Mouse (Mus musculus): ENCODE measurements around the gene Ak2. TPM values are rescaled to one million over a fixed set of nuclear protein-coding genes. Genes with fewer than 3 reads are reported as not detected.

Gene Ak2
- polyA plus RNA-seq, 1 experiment from 2014 or later: 552 TPM

DNA sequence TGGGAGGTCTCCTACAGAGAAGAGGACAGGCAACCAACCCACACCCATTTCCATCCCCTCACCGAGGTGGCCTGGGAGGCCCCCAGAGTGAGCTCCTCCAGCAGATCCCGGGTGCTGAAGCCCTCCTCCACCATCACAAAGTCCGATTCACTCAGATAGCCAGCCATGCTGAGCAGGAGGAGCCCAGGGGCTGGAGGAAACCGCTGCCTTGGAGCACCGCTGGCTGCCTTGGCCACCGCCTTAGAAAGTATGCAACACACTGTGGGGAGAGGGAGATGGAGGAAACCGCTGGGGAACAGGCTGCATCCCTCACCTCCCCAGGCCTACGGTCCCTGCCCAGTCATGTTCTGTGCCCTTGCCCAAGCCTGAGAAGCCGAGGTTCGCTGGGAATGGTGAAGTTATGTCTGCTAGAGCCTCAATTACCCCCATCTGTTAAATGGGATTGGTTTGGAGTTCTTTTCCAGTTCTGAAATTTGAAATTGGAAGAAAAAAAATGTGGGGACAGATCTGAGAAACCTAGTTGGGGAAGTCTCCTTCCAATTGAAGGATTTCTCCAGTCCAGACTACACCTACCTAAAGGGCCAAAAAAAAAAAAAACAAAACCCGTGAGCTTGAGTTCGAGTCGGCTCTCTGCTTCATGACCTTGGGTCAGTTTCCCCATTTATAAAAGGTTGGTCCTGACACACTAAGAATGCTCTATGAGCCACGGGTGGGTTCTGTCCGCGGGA is 30.3 kb upstream of the Ak2 start:
- no peaks in the 10 kb centered on the region for H3K36me3 ChIP-seq (ENCODE audit: control insufficient read depth, insufficient read depth)
- 0 out of 2 replicates have a peak, but pooled peaks cover 2% of the 10 kb centered on the region for H3K4me1 ChIP-seq (replicated peaks; ENCODE audit: control insufficient read depth, insufficient read depth, low read length)
- H3K9ac ChIP-seq (ENCODE audit: low read depth, low read length): peak overlapping the region; percentile 52
- WGBS: 14% methylated on average over 16 of the region's 16 CpGs
- no peak for ATAC-seq
- peak overlapping the region; percentile 85 for H3K4me2 ChIP-seq (replicated peaks; ENCODE audit: low read depth)
- no peak for TF ChIP-seq CTCF (IDR thresholded peaks at IDR 0.05; ENCODE audit: low read depth)
- 0 out of 2 replicates have a peak, but pooled peaks cover 2% of the 10 kb centered on the region for H3K27me3 ChIP-seq (replicated peaks; ENCODE audit: control insufficient read depth, insufficient read depth, low read length)
- H3K4me3 ChIP-seq (ENCODE audit: low read depth, low read length): peak overlapping the region; percentile 72
- H3K9me3 ChIP-seq (ENCODE audit: control insufficient read depth): no peaks in the 10 kb centered on the region
- H3K27ac ChIP-seq (ENCODE audit: low read depth, low read length): no peak overlapping the region

DNA sequence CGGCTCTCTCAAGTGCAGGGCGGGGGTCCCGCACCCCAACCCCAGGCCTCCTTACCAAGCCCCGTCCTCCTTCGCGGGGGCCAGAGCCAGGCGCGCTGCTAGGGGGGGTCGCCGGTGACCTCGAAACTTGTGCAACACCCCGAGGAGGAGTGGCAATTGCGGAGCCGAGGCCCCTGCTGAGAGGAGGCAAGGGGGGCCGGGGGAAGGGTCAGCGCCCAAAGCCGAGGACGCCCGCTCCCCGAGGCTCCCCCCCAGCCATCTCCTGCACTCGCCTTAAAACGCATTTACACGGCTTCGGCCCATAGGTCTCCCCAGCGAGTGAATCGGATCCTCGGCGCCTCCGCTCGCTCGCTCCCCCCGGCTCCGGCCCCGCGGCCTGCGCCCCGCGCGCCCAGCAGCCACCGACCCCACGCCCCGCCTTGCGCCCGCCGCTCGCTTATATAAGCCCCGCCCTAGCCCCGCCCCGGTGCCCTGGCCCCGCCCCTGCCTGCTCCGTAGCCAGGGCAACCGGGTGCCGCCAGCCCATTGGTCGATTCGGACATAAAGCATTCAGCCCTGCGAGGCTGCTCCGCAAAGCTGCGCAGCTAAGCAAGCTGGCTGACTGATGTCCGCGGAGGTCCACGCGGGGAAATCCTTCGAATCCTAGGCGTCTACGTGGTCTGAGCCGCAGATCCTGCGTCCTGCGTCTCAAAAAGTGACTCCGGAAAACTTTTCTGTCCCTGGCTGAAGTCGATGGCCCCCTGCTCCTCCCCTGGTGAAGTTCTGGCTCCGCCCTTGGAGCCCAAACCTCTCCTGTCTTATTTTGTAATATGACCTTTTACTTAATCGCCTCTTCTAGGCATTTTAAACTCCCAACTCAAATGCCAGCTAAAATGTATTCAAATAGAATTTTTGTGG is 29.5 kb upstream of the Ak2 start, which contains the start of gene Azin2:
Azin2 (minus strand) TSS at position 414 of the 897 bp plus-strand sequence.
- H3K27ac ChIP-seq (ENCODE audit: low read depth, low read length): no peak within 1 kb of the TSS
- WGBS: under 1% methylated on average over 72 of the region's 72 CpGs
- peak within 1 kb of the TSS; percentile 52 for H3K9ac ChIP-seq (ENCODE audit: low read depth, low read length)
- H3K36me3 ChIP-seq (ENCODE audit: control insufficient read depth, insufficient read depth): no peaks in the 10 kb centered on the region
- peak within 1 kb of the TSS; percentile 72 for H3K4me3 ChIP-seq (ENCODE audit: low read depth, low read length)
- H3K4me2 ChIP-seq (replicated peaks; ENCODE audit: low read depth): peak within 1 kb of the TSS; percentile 85
- 0 out of 2 replicates have a peak, but pooled peaks cover 2% of the 10 kb centered on the region for H3K4me1 ChIP-seq (replicated peaks; ENCODE audit: control insufficient read depth, insufficient read depth, low read length)
- H3K9me3 ChIP-seq (ENCODE audit: control insufficient read depth): no peaks in the 10 kb centered on the region
- 0 out of 2 replicates have a peak, but pooled peaks cover 2% of the 10 kb centered on the region for H3K27me3 ChIP-seq (replicated peaks; ENCODE audit: control insufficient read depth, insufficient read depth, low read length)
- ATAC-seq: peak; percentile 87
- no peak for TF ChIP-seq CTCF (IDR thresholded peaks at IDR 0.05; ENCODE audit: low read depth)

DNA sequence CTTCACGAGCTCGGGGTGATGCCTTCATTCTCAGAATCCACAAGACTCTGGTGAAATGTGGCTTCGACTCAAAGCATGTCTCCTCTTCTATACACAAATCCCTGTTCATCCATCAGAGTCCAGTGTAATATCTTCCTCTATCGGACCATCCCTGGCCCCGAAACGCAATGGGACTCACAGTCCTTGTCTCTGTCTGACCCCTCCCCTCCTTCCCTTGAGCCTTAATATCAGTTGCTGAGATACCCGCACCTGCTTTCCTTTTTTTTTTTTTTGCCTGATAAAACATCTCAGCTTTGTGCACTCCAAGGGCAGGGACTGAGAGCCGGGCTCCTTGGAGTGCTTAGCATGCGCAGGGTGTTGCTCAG is 28.9 kb upstream of the Ak2 start:
- Histone ChIP-seq H3K4me1 (replicated peaks; ENCODE audit: control insufficient read depth, insufficient read depth, low read length) (0 out of 2 replicates have a peak, but pooled peaks cover 2% of the 10 kb centered on the region), H3K27me3 (replicated peaks; ENCODE audit: control insufficient read depth, insufficient read depth, low read length) (0 out of 2 replicates have a peak, but pooled peaks cover 2% of the 10 kb centered on the region), H3K4me2 (replicated peaks; ENCODE audit: low read depth) (peak overlapping the region; percentile 85), H3K27ac (ENCODE audit: low read depth, low read length) (no peak overlapping the region), H3K9me3 (ENCODE audit: control insufficient read depth) (no peaks in the 10 kb centered on the region), H3K36me3 (ENCODE audit: control insufficient read depth, insufficient read depth) (no peaks in the 10 kb centered on the region), H3K4me3 (ENCODE audit: low read depth, low read length) (peak overlapping the region; percentile 72; the same call in 1 of the 2 replicates), H3K9ac (ENCODE audit: low read depth, low read length) (no peak overlapping the region)
- ATAC-seq: no peak
- TF ChIP-seq CTCF (IDR thresholded peaks at IDR 0.05; ENCODE audit: low read depth): no peak
- WGBS: 7% methylated on average over 9 of the region's 9 CpGs

DNA sequence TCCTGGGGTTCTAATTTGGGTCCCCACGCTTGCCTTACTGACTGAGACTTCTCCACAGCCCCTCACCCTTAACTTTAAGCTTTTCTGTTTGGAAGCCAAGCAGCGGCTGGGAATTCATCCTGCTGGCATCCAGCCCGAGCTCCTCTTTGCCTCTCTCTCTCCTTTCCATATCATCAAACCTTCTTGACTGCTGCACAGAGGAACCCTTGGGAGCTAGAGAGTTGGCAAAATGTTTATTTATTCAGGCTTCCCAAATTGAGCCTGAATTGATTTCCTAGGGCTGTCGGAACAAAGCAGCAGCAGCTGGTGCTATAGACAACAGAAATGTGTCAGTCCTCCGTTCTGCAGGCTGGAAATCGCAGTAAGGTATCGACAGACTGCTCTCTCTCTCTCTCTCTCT is 25.0 kb upstream of the Ak2 start:
- 0 out of 2 replicates have a peak, but pooled peaks cover 2% of the 10 kb centered on the region for H3K4me1 ChIP-seq (replicated peaks; ENCODE audit: control insufficient read depth, insufficient read depth, low read length)
- no peak overlapping the region for H3K4me3 ChIP-seq (ENCODE audit: low read depth, low read length)
- H3K9me3 ChIP-seq (ENCODE audit: control insufficient read depth): no peaks in the 10 kb centered on the region
- no peak for TF ChIP-seq CTCF (IDR thresholded peaks at IDR 0.05; ENCODE audit: low read depth)
- H3K27me3 ChIP-seq (replicated peaks; ENCODE audit: control insufficient read depth, insufficient read depth, low read length): 0 out of 2 replicates have a peak, but pooled peaks cover 2% of the 10 kb centered on the region
- ATAC-seq: no peak
- no peak overlapping the region for H3K27ac ChIP-seq (ENCODE audit: low read depth, low read length)
- H3K9ac ChIP-seq (ENCODE audit: low read depth, low read length): no peak overlapping the region
- no peak overlapping the region for H3K4me2 ChIP-seq (replicated peaks; ENCODE audit: low read depth)
- WGBS: 47% methylated on average over 7 of the region's 7 CpGs
- no peaks in the 10 kb centered on the region for H3K36me3 ChIP-seq (ENCODE audit: control insufficient read depth, insufficient read depth)

DNA sequence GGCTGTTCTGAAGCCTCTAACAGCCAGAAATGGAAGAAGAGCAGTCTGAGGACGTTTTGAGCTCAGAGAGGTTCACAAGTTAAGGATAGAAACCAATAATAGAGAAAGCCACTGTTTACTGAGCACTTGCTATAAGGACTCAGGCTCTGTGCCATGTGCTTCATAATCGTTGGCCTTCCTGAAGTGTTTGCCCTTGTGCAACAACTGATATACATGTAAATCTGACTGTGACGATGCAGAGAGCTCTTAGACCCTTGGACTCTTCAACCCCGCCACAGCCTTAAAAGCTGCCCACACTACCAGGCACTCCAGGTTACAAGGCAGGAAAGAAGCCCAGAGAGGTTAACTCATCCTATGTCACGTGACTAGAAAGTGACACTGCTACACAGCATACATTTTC is 22.7 kb upstream of the Ak2 start:
- no peaks in the 10 kb centered on the region for H3K9me3 ChIP-seq (ENCODE audit: control insufficient read depth)
- H3K9ac ChIP-seq (ENCODE audit: low read depth, low read length): no peak overlapping the region
- no peak overlapping the region for H3K4me3 ChIP-seq (ENCODE audit: low read depth, low read length)
- no peak for TF ChIP-seq CTCF (IDR thresholded peaks at IDR 0.05; ENCODE audit: low read depth)
- H3K27me3 ChIP-seq (replicated peaks; ENCODE audit: control insufficient read depth, insufficient read depth, low read length): no peaks in the 10 kb centered on the region
- H3K36me3 ChIP-seq (ENCODE audit: control insufficient read depth, insufficient read depth): no peaks in the 10 kb centered on the region
- peak; percentile 86 for ATAC-seq
- H3K4me1 ChIP-seq (replicated peaks; ENCODE audit: control insufficient read depth, insufficient read depth, low read length): no peaks in the 10 kb centered on the region
- H3K4me2 ChIP-seq (replicated peaks; ENCODE audit: low read depth): no peak overlapping the region
- H3K27ac ChIP-seq (ENCODE audit: low read depth, low read length): no peak overlapping the region
- WGBS: 33% methylated on average over 5 of the region's 5 CpGs
